Mouse (Mus musculus): ENCODE measurements around the gene Cdkn1b. TPM values are rescaled to one million over a fixed set of nuclear protein-coding genes. Genes with fewer than 3 reads are reported as not detected.

The Cdkn1b gene
- polyA plus RNA-seq, 1 experiment from 2014 or later: 19.7 TPM

DNA sequence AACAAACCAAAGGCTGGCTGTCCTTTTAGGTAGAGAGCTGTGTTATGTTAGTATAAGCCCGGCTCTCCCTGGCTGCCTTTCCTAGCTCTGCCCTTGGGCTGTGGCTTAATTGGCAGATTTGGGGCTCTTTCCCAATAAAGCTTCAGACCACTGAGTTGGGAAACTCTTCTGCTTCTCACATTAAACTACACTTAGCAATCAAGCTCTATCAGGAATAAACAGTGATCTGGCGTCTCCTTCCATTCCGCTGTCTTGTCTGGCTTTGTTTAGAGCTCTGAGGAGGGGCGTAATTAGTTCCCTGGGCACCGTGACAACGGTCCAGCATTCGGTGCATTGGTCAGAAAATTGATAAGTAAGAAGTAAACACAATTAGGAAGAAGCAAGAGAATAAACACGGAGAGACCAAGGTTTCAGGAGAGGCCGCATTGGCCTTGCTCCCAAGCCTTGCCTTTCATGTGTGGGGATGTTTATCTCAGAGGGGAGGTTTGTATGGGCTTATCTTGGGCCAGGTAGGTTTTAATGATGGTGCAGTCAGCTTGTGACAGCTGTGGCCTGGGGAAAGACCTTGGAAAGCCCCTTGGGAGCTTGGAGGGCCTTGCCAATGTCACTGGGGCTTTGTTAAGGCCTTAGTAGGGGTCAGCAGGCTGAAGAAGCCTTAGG lies 41.8 kb downstream of the Cdkn1b start:
- no peak overlapping the region for H3K27ac ChIP-seq
- H3K4me3 ChIP-seq (replicated peaks): no peak overlapping the region
- H3K36me3 ChIP-seq: no peaks in the 10 kb centered on the region
- H3K4me1 ChIP-seq: no peaks in the 10 kb centered on the region
- no peaks in the 10 kb centered on the region for H3K9me3 ChIP-seq
- 40% methylated on average over 9 of the region's 9 CpGs for WGBS
- no peak for ATAC-seq (ENCODE audit: insufficient read depth, low FRiP score, low read depth)
- no peaks in the 10 kb centered on the region for H3K27me3 ChIP-seq (replicated peaks)
- H3K4me2 ChIP-seq: no peak overlapping the region
- no peak overlapping the region for H3K9ac ChIP-seq

DNA sequence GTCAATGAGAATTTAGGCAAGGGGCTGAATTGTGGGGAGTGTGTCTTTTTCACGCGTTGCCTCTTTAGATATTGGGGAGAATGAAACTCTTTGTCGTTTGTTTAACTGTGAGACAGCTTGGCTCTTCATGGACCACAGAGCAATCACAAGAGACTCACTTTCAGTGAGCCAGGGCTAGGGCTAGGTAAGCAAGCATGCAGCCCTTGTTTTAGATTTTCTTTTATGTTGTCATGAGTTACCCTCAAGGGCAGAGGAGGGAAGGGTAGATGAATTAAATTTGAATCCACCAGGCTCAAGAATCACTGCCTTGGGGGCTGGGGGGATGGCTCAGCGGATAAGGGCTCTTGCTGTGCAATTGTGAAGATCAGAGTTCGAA lies 42.3 kb downstream of the Cdkn1b start:
- no peaks in the 10 kb centered on the region for H3K27me3 ChIP-seq (replicated peaks)
- ATAC-seq (ENCODE audit: insufficient read depth, low FRiP score, low read depth): no peak
- WGBS: 75% methylated on average over 5 of the region's 5 CpGs

DNA sequence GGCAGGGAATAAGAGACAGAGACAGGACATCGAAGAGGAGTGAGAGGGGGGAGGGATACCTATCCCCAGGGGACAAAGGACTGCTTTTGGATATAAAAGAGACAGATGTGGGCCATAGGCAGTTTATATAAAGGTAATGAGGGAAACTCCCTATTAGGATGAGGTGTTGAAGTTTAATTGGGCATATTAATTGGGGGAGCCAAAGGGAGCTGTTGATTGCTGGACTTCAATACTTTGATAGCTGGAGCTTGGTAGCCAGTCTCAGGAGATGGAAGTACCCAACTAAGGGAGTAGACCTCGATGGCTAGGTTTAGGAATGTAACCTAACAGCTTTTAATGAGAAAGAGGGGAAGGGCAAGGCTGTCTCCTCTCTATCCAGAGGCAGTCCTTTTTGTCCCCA lies 43.7 kb downstream of the Cdkn1b start:
- Histone ChIP-seq H3K4me3 (replicated peaks) (no peak overlapping the region), H3K27ac (no peak overlapping the region), H3K9me3 (no peaks in the 10 kb centered on the region), H3K9ac (no peak overlapping the region), H3K27me3 (replicated peaks) (no peaks in the 10 kb centered on the region), H3K36me3 (no peaks in the 10 kb centered on the region), H3K4me2 (no peak overlapping the region), H3K4me1 (no peaks in the 10 kb centered on the region)
- 88% methylated on average over 2 of the region's 2 CpGs for WGBS
- no peak for ATAC-seq (ENCODE audit: insufficient read depth, low FRiP score, low read depth)

More for the DNA sequence above, 42.3 kb downstream of the Cdkn1b start:
- Histone ChIP-seq H3K4me3 (replicated peaks) (no peak overlapping the region), H3K36me3 (no peaks in the 10 kb centered on the region), H3K27ac (no peak overlapping the region), H3K4me1 (no peaks in the 10 kb centered on the region), H3K9me3 (no peaks in the 10 kb centered on the region), H3K4me2 (no peak overlapping the region), H3K9ac (no peak overlapping the region)

DNA sequence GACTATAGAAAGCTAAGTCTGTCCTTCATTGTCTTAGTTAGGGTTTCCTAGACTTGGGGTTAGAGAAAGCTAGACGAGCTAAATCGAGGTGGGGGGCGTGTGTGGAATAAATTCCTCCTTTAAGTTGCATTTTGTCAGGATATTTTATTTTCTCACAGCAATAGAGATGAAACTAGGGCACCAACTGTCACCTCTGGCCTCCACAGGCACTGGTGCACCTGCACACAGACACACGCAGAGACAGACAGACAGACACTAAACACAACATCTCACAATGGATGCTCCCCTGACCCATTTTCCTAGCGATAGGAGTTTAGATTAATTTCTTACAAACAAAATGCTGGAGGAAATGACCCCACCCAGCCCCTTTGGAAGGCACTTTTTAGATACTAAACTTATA lies 46.5 kb downstream of the Cdkn1b start:
- H3K27ac ChIP-seq: no peak overlapping the region
- H3K9ac ChIP-seq: no peak overlapping the region
- no peaks in the 10 kb centered on the region for H3K9me3 ChIP-seq
- 77% methylated on average over 5 of the region's 5 CpGs for WGBS
- H3K27me3 ChIP-seq (replicated peaks): no peaks in the 10 kb centered on the region
- H3K36me3 ChIP-seq: no peaks in the 10 kb centered on the region
- H3K4me2 ChIP-seq: no peak overlapping the region
- H3K4me3 ChIP-seq (replicated peaks): no peak overlapping the region
- no peaks in the 10 kb centered on the region for H3K4me1 ChIP-seq
- ATAC-seq (ENCODE audit: insufficient read depth, low FRiP score, low read depth): no peak

DNA sequence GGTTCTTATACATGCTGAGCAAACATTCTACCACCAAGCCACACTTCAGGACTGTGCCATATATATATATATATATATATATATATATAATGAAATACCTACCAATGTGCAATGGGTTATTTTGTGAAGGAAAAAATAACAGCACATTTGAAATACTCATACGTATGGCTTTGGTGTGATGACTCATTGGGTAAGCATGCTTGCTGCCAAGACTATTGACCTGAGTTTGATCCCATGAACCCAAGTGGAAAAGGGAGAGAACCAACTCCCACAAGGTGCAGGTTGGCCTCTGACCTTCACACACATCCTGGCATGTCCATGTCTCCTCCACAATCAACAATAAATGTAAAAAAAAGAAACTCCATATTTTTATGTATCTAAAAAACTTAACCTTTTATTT lies 48.1 kb downstream of the Cdkn1b start:
- no peak overlapping the region for H3K4me2 ChIP-seq
- no peaks in the 10 kb centered on the region for H3K4me1 ChIP-seq
- H3K9me3 ChIP-seq: no peaks in the 10 kb centered on the region
- no peak overlapping the region for H3K27ac ChIP-seq
- ATAC-seq (ENCODE audit: insufficient read depth, low FRiP score, low read depth): no peak
- H3K9ac ChIP-seq: no peak overlapping the region
- no peaks in the 10 kb centered on the region for H3K36me3 ChIP-seq
- 61% methylated on average over 1 of the region's 1 CpGs for WGBS
- H3K27me3 ChIP-seq (replicated peaks): no peaks in the 10 kb centered on the region
- no peak overlapping the region for H3K4me3 ChIP-seq (replicated peaks)

DNA sequence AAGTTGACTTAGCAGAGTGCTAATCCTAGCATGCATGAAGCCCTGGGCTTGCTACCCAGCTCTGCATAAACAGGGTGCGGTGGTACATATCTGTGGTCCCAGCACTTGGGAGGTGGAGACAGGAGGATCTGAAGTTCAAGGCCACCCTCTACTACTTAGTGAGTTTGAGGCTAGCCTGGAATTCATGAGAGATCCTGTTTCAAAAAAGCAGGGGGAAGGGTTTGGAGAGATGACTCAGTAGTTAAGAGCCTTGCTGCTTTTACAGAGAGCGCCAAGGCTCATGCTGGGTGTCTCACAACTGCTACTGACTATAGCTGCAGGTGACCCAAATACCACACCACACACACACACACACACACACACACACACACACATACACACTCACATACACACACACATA lies 49.3 kb downstream of the Cdkn1b start:
- no peak for ATAC-seq (ENCODE audit: insufficient read depth, low FRiP score, low read depth)
- H3K27ac ChIP-seq: no peak overlapping the region
- no peaks in the 10 kb centered on the region for H3K4me1 ChIP-seq
- no peak overlapping the region for H3K4me2 ChIP-seq
- H3K27me3 ChIP-seq (replicated peaks): no peaks in the 10 kb centered on the region
- H3K9ac ChIP-seq: no peak overlapping the region
- no peaks in the 10 kb centered on the region for H3K36me3 ChIP-seq
- no peak overlapping the region for H3K4me3 ChIP-seq (replicated peaks)
- no peaks in the 10 kb centered on the region for H3K9me3 ChIP-seq
- WGBS: 98% methylated on average over 2 of the region's 2 CpGs

DNA sequence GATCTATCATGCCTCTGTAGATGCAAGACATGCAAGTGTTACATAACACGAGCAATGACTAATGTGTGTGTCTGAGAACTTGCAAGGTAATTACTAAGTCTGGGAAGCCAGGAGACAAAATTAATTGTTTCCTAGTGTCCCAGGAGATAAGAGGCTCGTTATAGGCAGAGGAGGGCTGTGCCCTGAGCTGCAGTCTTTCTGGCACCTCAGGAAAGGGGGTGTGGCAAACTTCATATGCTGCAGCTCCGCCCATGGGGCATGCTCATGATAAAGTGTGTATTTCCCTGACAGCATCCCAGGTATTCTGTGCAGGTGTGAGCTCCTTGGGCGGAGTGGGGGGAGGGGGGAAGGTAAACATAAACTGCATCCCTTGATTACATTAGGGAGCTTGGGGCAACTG lies 51.9 kb downstream of the Cdkn1b start:
- no peak for ATAC-seq (ENCODE audit: insufficient read depth, low FRiP score, low read depth)
- Histone ChIP-seq H3K9ac (no peak overlapping the region), H3K27me3 (replicated peaks) (no peaks in the 10 kb centered on the region), H3K4me2 (no peak overlapping the region), H3K9me3 (no peaks in the 10 kb centered on the region), H3K27ac (no peak overlapping the region), H3K36me3 (no peaks in the 10 kb centered on the region), H3K4me3 (replicated peaks) (no peak overlapping the region), H3K4me1 (no peaks in the 10 kb centered on the region)
- WGBS: 38% methylated on average over 4 of the region's 4 CpGs

Other genes starting within 250 kb of the Cdkn1b start
- gene Dusp16, start 127.8 kb upstream of the Cdkn1b start, polyA plus RNA-seq (2015; fragmentation: Nextera tagmentation; extraction: Ambion mirVana): 15.6 and 15.7 TPM in 2 replicates
- 3.6 TPM in 2 replicates for gene Crebl2, start 90.2 kb upstream of the Cdkn1b start, polyA plus RNA-seq (2015; fragmentation: Nextera tagmentation; extraction: Ambion mirVana)
- gene Gpr19, start 21.8 kb upstream of the Cdkn1b start, polyA plus RNA-seq (2015; fragmentation: Nextera tagmentation; extraction: Ambion mirVana): 9.8 and 12.6 TPM in 2 replicates
- gene Apold1, start 61.3 kb downstream of the Cdkn1b start, polyA plus RNA-seq (2015; fragmentation: Nextera tagmentation; extraction: Ambion mirVana): 3.2 and 3.7 TPM in 2 replicates
- 98.2 and 99.2 TPM in 2 replicates for gene Ddx47, start 91.2 kb downstream of the Cdkn1b start, polyA plus RNA-seq (2015; fragmentation: Nextera tagmentation; extraction: Ambion mirVana)
- 12.2 and 13.9 TPM in 2 replicates for gene Gprc5a, start 145.2 kb downstream of the Cdkn1b start, polyA plus RNA-seq (2015; fragmentation: Nextera tagmentation; extraction: Ambion mirVana)
- gene Gprc5d, start 197.9 kb downstream of the Cdkn1b start, polyA plus RNA-seq (2015; fragmentation: Nextera tagmentation; extraction: Ambion mirVana): not detected in 2 replicates

All from stomach, embryonic 15.5 days (tissue).